Mouse (Mus musculus): ENCODE results near the gene Ebpl. TPM values are rescaled to one million over a fixed set of nuclear protein-coding genes. Genes with fewer than 3 reads are reported as not detected.
"Not testable (repeated sequence)": the region's sequence is repeated elsewhere in the genome, so short reads cannot be mapped to it uniquely, and the experiment has no call there.

Ebpl gene
- polyA plus RNA-seq, 1 experiment from 2014 or later = 6.7 TPM

DNA sequence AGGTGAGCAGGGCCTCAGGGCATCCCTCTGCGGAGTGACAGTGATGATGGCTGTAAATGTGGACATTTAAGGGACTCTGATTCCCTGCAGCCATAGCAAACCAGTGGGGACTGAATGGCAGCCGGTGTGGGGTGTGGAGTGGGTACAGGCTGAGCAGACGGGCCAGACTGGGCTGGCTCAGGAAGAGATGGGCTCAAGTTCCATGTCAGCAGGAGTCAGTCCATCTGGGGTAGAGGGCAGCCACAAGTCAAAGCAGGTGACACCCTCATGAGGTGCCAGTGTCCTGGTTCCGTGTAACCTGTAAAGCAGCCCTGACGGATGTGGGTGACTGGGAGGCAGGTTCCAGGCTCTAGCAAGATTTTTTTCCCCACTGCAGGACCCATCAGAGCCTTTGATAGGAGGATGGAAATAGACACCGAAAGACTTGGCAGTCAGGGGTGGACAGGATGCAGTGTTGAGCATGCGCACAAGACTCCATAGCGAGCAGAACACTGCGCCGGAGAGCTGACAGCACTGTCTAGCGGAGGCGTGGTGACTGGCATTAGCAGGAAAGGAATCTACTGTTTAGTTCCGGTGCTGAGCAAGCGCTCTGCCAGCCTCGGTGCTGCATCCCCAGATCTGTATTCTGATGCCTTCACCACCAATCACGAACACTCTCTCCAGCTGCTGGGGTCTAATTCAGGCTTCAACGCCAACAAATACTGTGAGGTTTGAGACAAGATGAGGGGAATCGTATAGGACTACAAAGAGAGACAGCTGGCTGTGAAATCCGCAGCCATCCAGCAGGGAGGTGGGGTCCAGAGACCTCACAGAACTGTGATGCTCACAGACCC, 32.4 kb downstream of the Ebpl start:
- peak; percentile 86 for DNase-seq (ENCODE audit: low spot score)

DNA sequence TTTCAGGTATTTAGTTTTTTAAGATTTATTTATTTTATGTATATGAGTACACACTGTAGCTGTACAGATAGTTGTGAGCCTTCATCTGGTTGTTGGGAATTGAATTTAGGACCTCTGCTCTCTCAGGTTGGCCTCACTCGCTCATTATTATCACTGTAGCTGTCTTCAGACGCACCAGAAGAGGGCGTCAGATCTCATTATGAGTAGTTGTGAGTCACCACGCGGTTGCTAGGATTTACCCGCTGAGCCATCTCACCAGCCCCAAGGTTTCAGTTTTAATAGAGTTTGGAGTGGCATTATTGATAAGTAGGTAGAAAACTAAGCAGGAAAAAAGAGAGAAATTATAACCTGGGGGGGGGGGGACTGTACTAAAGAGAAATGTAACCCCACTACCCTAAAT, 33.2 kb downstream of the Ebpl start:
- not testable (repeated sequence) for DNase-seq (ENCODE audit: low spot score)

DNA sequence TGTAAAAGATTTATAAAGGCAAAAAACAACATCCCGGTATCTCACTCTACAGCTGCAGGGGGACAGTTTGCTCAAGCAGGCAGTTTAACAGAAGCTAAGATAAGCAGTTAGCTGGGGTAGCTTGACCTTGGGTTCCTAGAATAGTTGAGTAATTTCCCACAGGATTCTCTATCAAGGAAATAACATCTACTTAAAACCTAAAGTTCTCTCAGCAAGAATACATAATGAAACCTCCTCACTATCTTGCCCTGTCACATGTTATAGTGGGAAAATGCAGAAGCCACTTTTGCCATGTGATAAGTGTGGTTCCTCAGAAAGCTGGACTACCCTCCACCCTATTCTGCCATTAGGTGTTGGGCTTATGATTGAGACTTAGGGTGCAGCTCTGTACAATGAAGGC, 37.5 kb downstream of the Ebpl start:
- no peak for DNase-seq (ENCODE audit: low spot score)

DNA sequence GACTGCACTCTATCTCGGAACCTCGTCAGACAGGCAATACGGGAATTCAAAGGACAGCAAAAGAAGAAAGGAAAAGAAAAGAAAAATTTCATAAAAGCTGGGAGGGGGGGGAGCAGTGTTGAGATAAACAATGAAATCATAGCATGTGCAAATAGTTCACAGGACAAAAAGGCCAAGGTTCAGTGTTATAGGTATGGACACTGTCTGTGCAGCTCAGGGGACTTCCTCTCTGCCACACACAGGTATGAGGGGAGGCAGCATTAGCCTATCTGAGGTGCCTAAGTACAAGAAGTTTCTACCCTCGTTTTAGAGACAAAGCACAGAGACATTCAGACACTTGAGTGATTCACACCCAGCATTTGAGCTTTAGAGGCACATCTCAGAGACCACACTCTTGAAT, 39.0 kb downstream of the Ebpl start:
- no peak for DNase-seq (ENCODE audit: low spot score)

- DNase-seq (ENCODE audit: low spot score) = no peak
Observed at GRCm38 (mm10) chr14:61320765-61321164, 39.5 kb downstream of the Ebpl start.

- DNase-seq (ENCODE audit: low spot score) = peak; percentile 67
Observed at GRCm38 (mm10) chr14:61316861-61317260, 43.4 kb downstream of the Ebpl start.

DNA sequence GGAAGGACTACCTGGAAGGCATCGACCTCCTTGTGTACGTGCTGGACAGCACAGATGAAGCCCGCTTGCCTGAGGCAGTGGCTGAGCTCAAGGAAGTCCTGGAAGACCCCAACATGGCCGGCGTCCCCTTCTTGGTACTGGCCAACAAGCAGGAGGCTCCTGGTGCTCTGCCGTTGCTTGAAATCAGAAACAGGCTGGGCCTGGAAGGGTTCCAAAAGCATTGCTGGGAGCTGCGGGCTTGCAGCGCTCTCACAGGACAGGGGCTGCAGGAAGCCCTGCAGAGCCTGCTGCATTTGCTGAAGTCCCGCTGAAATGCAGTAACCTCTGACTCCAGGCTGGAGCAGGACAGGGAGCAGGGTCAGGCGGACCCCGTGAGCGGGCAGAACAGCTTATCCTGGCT, 49.3 kb downstream of the Ebpl start:
- no peak for DNase-seq (ENCODE audit: low spot score)

DNA sequence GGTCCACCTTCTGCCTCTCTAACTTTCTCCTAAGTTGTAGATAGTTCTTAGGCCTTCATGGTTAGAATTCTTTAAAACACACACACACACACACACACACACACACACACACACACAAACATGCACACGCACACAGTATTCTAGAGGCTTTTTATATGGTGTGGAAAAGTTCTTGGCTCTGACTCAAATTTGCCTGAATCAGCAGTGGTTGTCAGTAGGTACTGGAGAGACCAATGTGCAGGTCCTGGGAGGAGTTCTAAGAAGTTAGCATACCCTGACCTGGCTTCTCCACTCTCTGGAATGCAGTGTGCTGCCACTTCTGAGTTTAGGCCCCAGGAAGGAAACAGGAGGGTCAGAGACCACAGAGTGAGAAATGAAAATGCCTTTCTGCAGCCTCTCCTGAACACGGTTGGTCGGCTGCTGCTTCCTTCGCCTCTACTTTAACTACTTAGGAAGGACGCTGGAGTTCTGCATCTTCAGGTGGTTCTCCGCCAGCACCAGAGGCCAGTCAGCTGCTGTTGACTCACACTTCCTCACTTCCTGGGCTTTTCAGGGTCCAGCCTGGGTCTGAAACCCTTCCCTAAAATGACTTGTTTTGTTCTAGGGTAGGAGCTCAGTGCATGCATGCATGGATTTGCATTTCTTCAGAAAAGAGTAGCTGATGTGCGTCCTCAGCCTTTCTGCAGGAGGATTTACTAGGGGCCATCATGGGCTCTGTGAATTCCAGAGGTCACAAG, 50.0 kb downstream of the Ebpl start:
- no peak for DNase-seq (ENCODE audit: low spot score)

DNA sequence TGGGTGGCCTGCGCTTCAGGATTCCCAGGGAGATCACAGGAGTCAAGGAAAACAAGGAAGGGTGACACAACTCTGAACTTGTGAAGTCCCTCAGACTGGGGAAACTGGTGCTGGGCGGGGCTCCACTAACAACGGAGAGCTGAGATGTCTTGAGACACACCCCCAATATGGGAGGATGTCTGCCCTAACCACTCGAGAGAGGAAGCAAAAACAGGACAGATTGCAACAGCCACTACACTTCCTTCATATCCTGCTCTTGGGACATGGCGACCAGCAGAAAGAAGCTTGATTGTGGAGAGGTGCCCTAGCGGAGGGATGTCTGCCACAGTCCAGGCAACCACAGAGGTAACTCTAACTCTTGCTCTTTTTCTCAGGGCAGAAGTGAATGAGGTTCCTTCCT, 50.6 kb downstream of the Ebpl start, which contains the start of gene Arl11:
Gene Arl11 (plus strand): TSS at position 161 of the 400 bp plus-strand sequence.
- DNase-seq (ENCODE audit: low spot score) = peak; percentile 38

DNA sequence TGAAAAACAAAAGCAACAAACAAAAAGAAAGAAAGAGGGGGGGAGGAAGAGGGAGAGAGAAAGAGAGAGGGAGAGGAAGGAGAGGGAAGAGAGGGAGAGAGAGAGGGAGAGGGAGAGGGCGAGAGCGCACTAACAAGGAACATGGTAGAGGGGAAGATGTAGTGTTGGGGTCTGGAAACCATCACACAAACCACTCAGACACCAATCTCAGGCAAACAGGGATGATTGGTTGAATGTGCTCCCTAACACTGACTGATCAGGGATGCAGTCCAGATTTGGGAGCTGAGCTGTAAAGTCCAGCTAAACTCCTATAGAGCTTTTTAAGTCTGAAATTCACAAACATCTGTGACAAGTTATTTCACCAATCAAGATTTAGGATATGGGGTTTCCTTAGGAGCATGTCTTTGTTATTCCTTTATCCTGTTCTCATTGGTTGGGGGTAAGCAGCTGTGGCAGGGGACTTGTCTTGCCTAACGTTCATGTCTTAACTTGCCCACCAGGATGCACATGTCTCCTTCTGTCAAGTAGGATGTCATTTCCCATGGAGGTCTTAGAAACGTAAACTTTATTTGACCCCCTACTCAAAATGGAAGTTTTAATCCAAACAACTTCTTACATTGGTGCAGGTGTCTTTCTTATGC, 56.1 kb downstream of the Ebpl start:
- no peak for DNase-seq (ENCODE audit: low spot score)

- no peak for DNase-seq (ENCODE audit: low spot score)
Observed at GRCm38 (mm10) chr14:61302428-61302827, 57.8 kb downstream of the Ebpl start.

DNA sequence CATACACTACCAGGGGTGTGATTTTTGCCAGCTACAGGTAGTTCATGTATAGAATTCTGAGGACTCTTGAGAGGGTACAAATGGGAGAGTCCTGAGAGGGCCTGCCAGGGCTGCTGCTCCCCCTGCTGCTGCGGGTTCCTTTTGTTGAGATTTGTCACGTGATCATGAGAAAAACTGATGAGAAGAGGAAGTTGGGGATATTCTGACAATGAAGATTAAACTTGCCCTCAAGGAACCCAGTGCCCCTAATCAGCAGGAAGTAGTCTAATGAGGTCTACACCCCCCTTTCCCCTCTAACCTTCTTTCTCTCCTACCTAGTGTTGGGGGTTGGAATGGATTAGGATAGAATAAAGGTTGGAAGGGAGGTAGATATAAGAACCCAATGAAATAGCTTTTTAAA, 58.9 kb downstream of the Ebpl start:
- no peak for DNase-seq (ENCODE audit: low spot score)

- DNase-seq (ENCODE audit: low spot score) = no peak
Observed at GRCm38 (mm10) chr14:61299810-61300209, 60.4 kb downstream of the Ebpl start.

- DNase-seq (ENCODE audit: low spot score) = peak; percentile 65
Observed at GRCm38 (mm10) chr14:61294738-61295079, 65.5 kb downstream of the Ebpl start.

DNA sequence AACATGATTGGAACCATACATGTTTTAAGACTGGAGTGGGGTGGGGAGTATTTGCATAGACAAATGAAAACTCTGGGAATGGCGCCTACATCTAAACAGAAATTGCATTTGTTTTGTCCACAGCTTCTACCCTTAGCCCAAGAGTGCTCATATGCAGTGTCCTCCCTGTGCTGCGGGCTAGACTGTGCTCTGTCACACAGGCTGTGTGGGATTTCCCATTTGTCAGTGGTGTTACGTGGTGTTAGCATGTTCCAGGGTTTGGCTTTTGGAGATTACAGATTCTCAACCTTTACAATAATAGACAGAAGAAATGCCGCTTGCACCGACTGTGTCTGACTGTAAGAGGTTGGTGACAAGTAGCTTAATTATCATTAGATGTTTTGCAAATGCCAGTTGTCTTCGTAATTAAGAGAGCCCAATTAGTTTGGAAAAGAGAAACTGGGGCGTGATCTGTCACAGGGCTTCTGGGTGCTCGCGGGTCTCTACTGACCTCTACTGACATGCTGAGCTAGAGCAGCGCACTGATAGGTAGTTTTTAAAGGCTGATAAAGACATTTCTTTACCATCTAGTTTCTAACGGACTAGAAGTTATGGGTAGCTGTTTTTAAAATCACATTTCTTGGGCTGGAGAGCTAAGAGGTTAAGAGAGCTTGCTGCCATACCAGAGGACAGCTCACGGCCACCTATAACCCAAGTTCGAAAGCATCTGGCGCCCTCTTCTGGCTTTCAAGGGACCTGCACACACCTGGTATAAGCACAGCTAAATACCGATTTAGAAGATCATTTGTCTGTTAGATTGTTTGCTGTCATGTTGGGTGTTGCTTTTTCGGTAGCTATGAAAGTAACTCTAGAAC, 66.1 kb downstream of the Ebpl start:
- peak; percentile 74 for DNase-seq (ENCODE audit: low spot score)

DNA sequence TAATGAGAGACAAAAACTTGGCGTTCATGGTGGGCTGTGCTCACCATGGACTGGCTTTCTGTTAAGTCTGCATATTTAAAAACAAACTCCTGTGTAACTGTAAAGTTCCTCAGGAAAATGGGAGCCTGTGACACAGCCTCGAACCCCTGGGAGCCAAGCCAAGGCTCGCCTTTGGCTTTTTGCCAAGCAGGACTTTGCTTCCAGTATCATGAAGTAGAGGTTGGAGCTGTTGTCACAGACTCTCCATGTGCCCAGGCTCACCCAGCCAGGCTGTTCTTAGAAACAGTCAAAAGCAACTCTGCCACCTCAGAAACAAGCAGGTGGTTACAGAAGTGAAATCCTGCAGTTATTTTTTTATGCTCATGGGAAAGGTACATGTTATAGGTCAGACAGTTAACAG, 69.6 kb downstream of the Ebpl start:
- no peak for DNase-seq (ENCODE audit: low spot score)

DNA sequence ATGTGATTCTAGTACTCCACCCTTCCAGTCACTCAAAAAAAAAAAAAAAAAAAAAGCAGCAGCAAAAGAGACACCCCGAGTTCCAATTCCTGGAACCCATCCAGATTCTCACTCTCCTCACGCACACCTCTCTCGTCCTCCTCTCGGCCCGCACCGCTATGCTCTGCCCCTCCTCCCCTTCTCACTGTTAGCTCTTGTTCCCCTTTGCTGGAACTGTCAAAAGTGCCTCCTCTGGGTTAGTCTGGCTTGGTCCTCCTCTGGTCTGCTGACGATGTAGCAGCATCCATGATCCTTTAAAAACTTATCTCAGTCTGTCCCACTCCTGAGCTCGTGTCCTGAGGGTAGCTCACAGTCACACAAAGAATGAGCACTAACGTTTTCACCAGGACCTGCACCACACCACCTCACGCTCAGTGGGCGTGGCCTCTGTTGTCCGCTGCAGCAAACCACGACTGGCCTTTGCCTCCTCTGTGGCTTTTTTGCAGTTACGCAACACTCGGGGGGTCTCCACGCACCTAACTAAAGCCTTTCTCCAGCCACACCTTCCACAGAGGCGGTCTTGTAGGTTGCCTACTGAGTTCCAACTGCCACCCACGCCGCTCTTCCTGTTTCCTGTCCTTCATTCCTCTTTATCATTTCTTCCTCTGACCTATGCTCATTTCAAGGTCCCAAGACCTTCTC, 71.5 kb downstream of the Ebpl start:
- DNase-seq (ENCODE audit: low spot score) = no peak

Data from thymus, postnatal 0 days (tissue).